Mouse (Mus musculus) kidney, adult 11 months (tissue): ENCODE measurements at regions not wholly inside any gene's neighbourhood (a gene's known extent, or its start where the extent isn't known, plus 50 kb on each side); places are given as distances from the start of the nearest gene placed in this dataset.

Experiments
- DNase-seq: peaks from one replicate; pipeline ENCODE4 v3.0.0; 2022

DNA sequence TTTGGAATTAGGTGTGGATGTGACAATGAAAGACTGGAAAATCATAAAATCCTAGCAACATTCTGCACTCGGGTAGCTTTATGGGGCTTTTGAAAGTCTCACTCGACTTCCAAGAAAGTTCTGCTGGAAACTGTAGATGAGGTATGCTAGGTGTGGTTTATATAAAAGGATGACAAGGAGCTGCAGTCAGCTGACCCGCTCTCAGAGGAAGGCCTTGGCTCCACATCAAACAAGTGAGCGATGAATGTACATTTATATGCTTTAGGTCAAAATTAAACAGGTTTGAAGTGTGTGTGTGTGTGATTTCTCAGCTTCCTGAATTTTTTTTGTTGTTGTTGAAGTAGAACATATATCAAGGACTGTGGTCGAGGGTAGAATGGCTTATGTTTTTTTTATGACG is 174.9 kb downstream of the 1500009L16Rik start:
- no peak for DNase-seq

- no peak for DNase-seq
Observed at GRCm38 (mm10) chr10:83906751-83907150, 184.1 kb downstream of the 1500009L16Rik start.

DNA sequence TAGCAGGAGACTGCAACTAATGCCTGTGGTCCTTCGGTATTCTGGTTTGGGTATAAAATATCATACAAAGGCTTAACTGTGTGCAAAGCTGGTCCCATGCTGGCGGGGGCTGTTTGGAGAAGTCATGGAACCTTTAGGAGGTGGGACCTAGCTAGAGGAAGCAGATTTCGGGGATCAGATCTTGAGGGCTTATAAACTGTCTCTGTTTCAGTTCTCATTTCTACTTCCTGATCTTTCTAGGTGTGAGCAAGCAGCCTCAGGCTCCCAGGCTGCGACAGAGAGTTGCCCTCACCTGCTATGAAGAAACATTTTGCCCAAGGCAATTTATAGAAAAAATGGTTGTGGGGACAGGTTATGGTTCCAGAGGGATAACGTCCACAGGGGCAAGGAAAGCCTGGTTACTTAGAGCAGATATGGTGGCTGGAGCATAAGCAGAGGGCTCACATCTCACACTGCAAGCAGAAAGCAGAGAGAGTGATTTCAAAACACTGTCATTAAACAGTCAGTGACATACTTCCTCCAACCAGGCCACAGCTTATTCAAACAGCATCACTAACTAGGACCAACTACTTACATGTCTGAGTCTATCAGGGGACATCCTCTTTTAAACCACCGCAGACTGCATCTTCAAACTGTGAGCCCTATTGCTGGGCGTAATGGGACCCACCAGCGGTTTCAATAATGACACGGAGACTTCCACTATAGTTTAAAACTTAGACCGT is 188.1 kb downstream of the 1500009L16Rik start:
- DNase-seq = no peak

GRCm38 (mm10) chr10:83914401-83915132 is 191.9 kb downstream of the 1500009L16Rik start:
- peak; percentile 31 for DNase-seq

DNA sequence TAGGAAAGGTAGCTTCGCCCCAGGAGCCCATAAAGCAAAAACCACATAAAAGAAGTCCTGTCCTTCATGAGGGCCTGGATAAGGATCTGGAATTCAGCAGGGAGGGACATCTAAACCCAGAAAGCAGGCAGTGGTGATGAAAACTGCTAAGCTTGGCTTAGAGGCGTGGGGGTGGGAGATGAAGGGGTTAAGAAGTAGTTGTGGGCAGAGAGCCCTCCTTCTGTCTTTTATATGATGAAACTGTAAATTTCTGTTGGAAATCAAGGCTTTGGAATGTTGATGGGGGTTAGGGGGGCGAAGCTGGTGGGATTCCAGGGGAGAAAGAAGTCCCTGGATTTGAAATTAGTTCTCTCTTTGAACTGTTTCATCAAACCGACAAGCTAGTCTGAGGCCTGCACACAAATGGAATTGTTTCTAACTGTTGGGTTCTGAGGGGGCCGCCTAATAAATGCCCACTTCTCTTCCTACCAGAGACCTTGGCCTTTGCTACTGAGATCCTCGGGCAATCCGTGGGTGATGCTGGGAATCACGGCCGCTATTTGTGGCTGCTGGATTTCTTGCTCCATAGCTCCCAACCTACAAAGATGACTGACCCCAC is 192.6 kb downstream of the 1500009L16Rik start:
- no peak for DNase-seq

- no peak for DNase-seq
Observed at GRCm38 (mm10) chr10:83926990-83927389, 204.3 kb downstream of the 1500009L16Rik start.

- DNase-seq = no peak
Observed at GRCm38 (mm10) chr10:83927554-83927953, 204.9 kb downstream of the 1500009L16Rik start.

- DNase-seq = peak; percentile 75
Observed at GRCm38 (mm10) chr10:83931758-83932157, 209.1 kb downstream of the 1500009L16Rik start.

DNA sequence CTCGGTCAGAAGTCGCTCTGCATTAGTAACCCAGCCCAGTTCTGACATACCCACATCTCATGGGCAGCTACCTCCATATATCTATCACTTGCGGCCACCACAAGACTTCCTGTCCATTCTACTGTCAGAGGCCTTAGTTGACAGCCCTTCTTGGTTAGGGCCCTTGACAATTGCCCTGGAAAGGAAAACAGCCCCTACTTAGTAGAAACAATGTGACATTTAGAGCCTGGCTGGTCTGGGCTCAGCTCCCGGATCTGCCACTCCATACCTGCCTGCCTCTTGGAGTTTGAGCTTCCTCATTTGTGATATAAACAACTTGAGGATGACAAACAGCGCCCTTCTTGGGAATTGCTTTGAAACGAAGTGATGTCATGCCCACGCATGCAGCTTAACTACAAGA is 210.5 kb downstream of the 1500009L16Rik start:
- peak; percentile 50 for DNase-seq

DNA sequence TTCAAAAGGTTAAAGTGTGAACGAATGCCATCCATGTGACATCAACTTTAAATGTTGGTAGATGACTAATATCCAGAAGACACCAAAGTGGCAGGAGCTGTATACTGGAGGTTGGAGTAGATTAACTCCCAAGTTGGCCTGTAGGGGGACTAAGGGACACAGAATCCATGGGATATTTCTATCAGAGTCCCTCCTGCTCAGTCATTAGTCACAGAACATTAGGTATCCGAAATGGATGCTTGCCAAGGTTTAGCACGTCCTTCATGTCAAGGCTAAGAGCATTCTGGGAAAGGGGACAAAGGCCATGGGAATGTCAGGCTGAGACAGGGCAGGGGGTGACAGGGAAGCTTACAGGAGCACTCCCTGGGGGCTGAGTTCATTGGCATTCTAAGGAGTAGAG is 211.8 kb downstream of the 1500009L16Rik start:
- DNase-seq = peak; percentile 48

DNA sequence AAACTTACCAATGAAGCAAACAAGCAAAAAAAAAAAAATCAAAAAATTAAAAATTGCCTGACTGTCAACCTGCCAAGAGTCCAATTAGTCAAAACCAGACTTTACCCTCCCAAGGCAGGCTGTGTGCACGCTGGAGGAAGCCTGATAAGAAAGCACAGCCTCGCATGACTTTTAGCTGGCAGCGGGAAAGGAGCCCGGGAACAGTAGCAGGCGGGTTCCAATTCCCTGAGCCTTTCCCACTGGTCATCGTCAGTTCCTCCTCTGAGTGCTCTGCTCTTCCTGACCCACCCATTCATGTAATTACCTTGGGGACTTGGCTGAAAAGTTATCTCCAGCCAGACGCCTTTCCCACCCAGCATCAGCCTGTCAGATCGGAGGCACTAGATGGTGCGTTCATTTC is 214.5 kb downstream of the 1500009L16Rik start:
- DNase-seq = peak; percentile 78

DNA sequence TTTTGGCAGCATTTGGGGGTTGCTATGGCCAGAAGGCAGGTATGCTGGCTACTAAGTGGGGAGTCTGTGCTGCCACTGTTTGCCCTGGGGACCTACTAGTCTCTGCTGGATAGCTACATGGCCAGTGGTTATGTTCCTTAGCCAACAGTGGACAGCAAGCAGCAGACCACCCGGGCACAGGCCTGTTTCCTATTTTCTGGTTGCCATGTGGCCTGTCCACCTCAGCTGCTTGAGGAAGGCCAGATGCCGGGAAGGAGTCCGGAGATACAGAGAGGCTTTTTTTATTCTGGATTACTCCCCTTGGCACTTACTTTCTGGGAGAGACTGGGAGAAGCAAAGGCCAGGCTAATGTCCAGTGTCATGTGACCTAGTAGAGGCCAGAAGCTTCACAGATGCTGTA is 219.4 kb downstream of the 1500009L16Rik start:
- no peak for DNase-seq

GRCm38 (mm10) chr10:83944158-83944557 is 221.5 kb downstream of the 1500009L16Rik start:
- DNase-seq = no peak

GRCm38 (mm10) chr10:83944897-83945296 is 222.2 kb downstream of the 1500009L16Rik start:
- no peak for DNase-seq

DNA sequence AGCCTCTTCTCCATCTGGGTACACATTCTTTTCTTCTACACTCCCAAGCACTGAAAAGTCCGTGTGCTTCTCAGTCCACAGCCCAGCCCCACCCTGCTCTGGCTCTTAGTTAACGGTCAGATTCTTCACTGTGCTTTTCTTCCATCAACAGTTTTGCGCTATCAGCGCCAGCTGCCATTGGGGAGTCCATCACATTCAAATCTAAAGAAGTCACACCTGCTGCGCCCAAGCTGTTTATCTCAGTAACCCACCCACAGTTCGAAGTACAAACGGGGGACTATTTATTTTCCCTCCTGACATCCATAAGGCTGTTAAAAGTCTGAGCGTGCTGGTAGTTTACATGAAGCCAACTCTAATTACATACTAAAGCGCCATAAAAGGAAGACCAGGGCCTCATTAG is 222.8 kb downstream of the 1500009L16Rik start:
- no peak for DNase-seq

GRCm38 (mm10) chr10:83946186-83947176 is 223.8 kb downstream of the 1500009L16Rik start:
- DNase-seq = no peak

GRCm38 (mm10) chr10:83957118-83957759 is 234.6 kb downstream of the 1500009L16Rik start:
- DNase-seq = no peak

- DNase-seq = no peak
Observed at GRCm38 (mm10) chr10:83958397-83958796, 235.7 kb downstream of the 1500009L16Rik start.

DNA sequence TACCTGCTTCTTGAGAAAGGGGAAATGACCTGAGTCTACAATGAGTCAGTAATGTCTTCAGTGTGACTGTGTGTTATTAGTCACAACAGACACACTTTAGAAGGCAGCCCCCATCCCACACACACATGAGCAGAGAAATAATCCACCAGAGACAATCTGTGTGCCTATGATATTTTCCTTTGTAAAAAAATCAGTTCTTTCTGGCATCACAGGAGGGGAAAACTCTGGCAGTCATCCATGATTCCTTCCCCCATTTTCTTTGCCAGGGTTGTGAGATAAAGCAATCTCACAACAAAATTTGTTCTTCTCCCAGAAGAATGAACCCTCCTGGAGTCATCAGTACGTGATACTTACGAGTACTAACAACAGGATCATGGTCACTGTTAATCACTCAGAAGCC is 236.2 kb downstream of the 1500009L16Rik start:
- no peak for DNase-seq

DNA sequence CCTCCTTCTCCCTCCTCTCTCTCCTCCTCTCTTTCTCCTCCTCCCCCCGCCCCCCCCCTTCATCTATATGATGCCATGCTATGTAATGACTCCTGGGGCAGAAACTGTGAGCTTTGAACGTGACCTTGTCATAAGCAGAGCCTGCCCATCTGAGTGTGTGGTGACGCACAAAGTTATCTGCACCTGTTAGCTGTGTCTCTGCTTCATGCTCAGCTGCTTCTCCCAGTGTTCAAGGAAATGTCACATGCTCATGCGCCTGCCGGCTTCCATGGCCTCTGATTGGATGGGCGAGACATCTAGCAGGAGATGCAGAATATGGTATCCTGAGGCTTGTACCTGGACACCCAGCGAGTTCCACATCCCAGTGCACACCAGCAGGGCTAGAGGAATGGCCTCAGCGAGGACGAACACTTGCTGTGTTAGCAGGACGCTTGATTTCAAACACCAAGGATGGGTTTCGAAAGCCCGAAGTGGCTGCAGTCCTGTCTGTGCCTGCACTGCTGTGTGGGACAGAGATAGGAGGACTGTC is 240.6 kb downstream of the 1500009L16Rik start:
- no peak for DNase-seq

DNA sequence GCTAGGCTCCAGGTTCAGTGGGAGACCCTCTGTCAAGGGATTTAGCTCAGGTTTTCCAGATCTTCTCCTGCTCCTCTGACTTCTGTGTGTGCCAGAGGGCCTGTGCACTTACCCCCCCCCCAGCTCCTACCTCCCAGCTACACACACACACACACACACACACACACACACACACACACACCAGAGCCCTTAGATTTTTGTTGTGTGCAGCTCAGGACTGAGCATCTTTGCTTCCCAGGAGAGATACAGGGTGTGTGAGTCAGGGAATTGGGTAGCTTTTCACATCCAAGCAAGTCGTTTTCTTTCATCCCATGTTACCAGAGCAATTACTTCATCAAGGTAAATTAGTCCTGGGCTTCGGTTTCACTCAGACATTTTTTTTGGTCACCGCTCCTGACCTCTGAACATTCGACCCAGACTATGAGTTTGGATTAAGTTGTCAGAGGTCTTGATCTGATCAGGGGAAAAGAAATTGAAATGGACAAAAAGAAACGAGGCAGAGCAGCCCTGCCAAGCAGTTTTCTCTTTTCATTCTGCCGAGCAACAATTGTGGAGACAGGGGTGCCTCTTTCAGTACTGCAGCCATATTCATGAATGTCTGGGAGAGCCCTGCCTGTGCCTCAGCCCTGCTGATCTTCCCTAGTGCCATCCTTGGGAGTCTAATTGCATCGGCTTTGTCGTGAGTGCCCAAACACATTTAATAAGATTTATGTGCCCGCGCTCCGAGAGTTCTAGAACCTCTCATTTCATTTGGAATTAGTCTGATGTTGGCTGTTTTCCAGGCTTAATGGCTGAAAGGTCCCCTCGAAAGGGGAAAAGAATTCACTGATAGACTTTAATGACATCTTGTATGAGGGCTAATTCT is 241.3 kb downstream of the 1500009L16Rik start:
- DNase-seq = no peak
